Mouse (Mus musculus) neural tube, embryonic 13.5 days (tissue): ENCODE data around the gene Afdn. TPM values are rescaled to one million over a fixed set of nuclear protein-coding genes. Genes with fewer than 3 reads are reported as not detected.
A peak's percentile ranks its signal among the peaks of the same experiment; 100 is the strongest.

Source experiments
- ATAC-seq: fragments of 200-750 bp; cut with Nextera tagmentation; 2 replicates; pipeline ENCODE4 v1.8.0; 2017; ENCODE audit warnings: low read depth, mild to moderate bottlenecking, moderate TSS enrichment, moderate library complexity
- H3K27ac ChIP-seq: fragments of 300-500 bp; sonication (generic); replicated peaks from 2 replicates; pipeline ENCODE4 v1.5.1; 2015; ENCODE audit warnings: moderate library complexity, mild to moderate bottlenecking, inconsistent platforms
- H3K27me3 ChIP-seq: fragments of 300-500 bp; sonication (generic); 2 replicates; pipeline ENCODE4 v1.6.1; 2015; ENCODE audit warnings: mild to moderate bottlenecking, inconsistent platforms
- H3K36me3 ChIP-seq: fragments of 300-500 bp; sonication (generic); 2 replicates; pipeline ENCODE4 v1.6.1; 2015; ENCODE audit warnings: mild to moderate bottlenecking, inconsistent platforms
- H3K4me1 ChIP-seq: fragments of 300-500 bp; sonication (generic); replicated peaks from 2 replicates; pipeline ENCODE4 v1.6.1; 2015; ENCODE audit warnings: inconsistent platforms
- H3K4me2 ChIP-seq: fragments of 300-500 bp; sonication (generic); 2 replicates; pipeline ENCODE4 v1.6.1; 2015; ENCODE audit warnings: inconsistent platforms, mild to moderate bottlenecking, moderate library complexity
- H3K4me3 ChIP-seq: fragments of 300-500 bp; sonication (generic); 2 replicates; pipeline ENCODE4 v1.5.1; 2015; ENCODE audit warnings: mild to moderate bottlenecking, inconsistent platforms
- H3K9ac ChIP-seq: fragments of 300-500 bp; sonication (generic); 2 replicates; pipeline ENCODE4 v1.6.1; 2015; ENCODE audit warnings: moderate library complexity, mild to moderate bottlenecking, inconsistent platforms
- H3K9me3 ChIP-seq: fragments of 300-500 bp; sonication (generic); 2 replicates; pipeline ENCODE4 v1.6.1; 2016; ENCODE audit warnings: inconsistent platforms
- WGBS: fragments of 180-500 bp; shearing (Covaris S2); methylation state at CpG from one replicate; pipeline ENCODE4 v1.1.7; 2015; 5-methylcytosine and 5-hydroxymethylcytosine counted together
- polyA plus RNA-seq: library from polyadenylated mRNA; unstranded; fragments of >200 nt; fragmentation: Nextera tagmentation; extraction: Ambion mirVana; gene quantifications from 2 replicates; pipeline ENCODE4 v1.2.1, GENCODE M21; 2015

Afdn gene
- polyA plus RNA-seq, 1 experiment from 2014 or later: 127 TPM

- WGBS: 66% methylated on average over 2 of the region's 2 CpGs
- Histone ChIP-seq H3K36me3 (no peaks in the 10 kb centered on the region), H3K4me2 (no peak overlapping the region), H3K4me3 (no peak overlapping the region), H3K9me3 (no peaks in the 10 kb centered on the region), H3K27me3 (no peaks in the 10 kb centered on the region), H3K4me1 (peaks cover 28% of the 10 kb centered on the region), H3K27ac (no peak overlapping the region), H3K9ac (no peak overlapping the region)
- ATAC-seq: no peak
These were observed 19.5 kb upstream of the Afdn start for GRCm38 (mm10) chr17:13740796-13741195.

DNA sequence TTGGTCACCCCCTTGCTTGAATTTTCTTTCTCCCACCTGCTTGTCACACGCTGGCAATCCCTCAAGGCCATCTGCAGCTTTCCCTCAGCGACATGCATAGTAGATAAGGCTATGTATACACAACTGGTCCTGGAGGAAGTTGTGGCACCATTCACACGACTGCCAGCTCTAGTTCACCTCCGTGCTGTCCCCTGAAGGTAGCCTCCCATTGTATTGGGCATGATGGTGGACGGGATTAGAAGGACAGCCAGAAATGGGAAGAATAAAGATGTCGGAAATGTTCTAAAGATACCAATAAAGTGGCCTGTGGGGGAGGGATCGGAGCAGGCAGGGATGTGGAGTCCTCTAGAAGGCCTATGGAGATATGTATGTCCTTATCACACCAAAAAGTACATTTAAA is 18.7 kb upstream of the Afdn start:
- no peaks in the 10 kb centered on the region for H3K27me3 ChIP-seq
- H3K4me2 ChIP-seq: no peak overlapping the region
- H3K36me3 ChIP-seq: no peaks in the 10 kb centered on the region
- H3K27ac ChIP-seq: no peak overlapping the region
- peaks cover 28% of the 10 kb centered on the region for H3K4me1 ChIP-seq
- no peaks in the 10 kb centered on the region for H3K9me3 ChIP-seq
- 87% methylated on average over 7 of the region's 7 CpGs for WGBS
- ATAC-seq: no peak
- H3K9ac ChIP-seq: no peak overlapping the region
- H3K4me3 ChIP-seq: no peak overlapping the region

DNA sequence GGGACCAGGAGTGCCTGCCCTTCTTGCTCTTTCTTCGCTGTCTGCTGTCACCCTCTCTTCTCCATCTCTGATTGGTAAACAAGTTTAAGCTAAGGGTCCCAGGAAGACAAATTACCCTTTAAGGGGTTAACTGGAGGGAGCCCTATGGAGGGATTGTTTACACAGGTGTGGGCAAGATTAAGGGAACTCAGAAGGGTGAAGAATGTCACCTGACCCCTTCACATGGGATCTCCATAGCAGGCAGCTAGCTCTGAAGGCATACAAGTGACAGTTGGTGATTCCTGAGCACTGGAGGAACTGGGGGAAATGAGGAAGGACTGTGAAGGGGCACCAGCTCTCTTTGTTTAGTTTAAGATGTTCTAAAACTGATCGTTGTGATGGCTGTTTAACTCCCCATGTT is 18.0 kb upstream of the Afdn start:
- Histone ChIP-seq H3K27me3 (no peaks in the 10 kb centered on the region), H3K27ac (no peak overlapping the region), H3K36me3 (no peaks in the 10 kb centered on the region), H3K9me3 (no peaks in the 10 kb centered on the region), H3K9ac (no peak overlapping the region), H3K4me1 (peaks cover 26% of the 10 kb centered on the region), H3K4me3 (no peak overlapping the region), H3K4me2 (no peak overlapping the region)
- no peak for ATAC-seq
- 43% methylated on average over 2 of the region's 2 CpGs for WGBS

DNA sequence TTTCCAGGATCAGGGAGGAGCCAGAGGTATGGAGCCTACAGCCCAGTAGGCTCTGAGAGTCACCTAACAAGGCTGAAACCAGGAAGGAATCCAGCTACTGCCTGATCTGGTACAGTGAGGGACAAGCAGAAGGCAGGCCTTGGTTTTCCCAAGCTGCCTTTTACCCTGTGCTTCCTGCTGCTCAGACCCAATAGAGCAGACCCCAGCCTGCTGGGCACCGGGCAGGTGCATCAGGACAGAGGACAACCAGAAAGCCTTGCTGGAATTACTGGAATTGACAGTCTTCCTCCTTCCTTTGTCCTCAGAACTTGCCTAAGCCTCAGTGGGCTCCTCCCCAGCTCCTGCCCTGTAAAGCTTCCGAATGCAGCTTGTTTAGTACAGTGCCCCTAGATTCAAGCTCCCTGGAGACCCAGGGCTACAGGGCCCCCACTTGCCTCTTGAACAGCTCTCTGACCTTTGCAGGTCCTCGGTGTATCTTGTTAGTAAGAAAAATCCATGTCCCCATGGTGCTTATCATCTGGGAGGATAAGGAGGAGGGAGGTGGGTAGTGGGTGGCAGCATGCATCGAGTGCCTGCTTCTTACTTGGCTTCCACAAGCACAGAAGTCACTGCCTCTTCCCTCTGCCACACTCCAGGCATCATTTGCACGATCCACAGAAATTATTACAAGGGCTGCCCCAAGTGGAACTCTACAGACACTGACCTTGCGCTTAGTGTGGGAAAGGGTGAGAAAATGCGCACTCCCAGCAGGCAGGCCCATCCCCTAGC is 17.2 kb upstream of the Afdn start:
- ATAC-seq: no peak
- 43% methylated on average over 7 of the region's 7 CpGs for WGBS
- no peak overlapping the region for H3K4me3 ChIP-seq
- no peaks in the 10 kb centered on the region for H3K27me3 ChIP-seq
- peaks cover 22% of the 10 kb centered on the region for H3K4me1 ChIP-seq
- peak overlapping the region; percentile 13; the same call in 1 of the 2 replicates for H3K27ac ChIP-seq
- no peaks in the 10 kb centered on the region for H3K36me3 ChIP-seq
- 0 out of 2 replicates have a peak overlapping the region, but pooled peaks have one; percentile 26 for H3K9ac ChIP-seq
- no peak overlapping the region for H3K4me2 ChIP-seq
- no peaks in the 10 kb centered on the region for H3K9me3 ChIP-seq

DNA sequence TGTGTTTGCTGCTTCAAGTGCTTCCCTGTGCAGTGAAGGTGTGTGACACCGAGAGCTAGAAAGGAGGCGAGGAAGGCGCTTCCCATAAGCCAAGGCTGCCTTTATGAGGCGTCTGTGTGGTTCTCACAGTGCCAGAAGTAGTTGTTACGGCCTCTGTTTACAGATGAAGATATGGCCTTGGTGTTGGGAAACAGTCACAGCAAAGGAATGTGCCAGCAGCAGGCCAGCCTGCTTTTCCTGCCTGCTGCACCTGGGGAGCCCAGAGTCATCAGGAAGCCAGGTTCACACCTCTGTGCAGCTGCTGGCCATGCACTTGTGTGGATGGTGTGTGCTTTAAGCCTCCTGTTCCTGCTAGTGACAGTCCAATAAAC is 16.6 kb upstream of the Afdn start:
- peak overlapping the region; percentile 13; the same call in 1 of the 2 replicates for H3K27ac ChIP-seq
- H3K4me2 ChIP-seq: no peak overlapping the region
- no peaks in the 10 kb centered on the region for H3K36me3 ChIP-seq
- H3K9ac ChIP-seq: no peak overlapping the region
- ATAC-seq: no peak
- H3K4me1 ChIP-seq: peaks cover 22% of the 10 kb centered on the region
- WGBS: 47% methylated on average over 5 of the region's 5 CpGs
- no peaks in the 10 kb centered on the region for H3K27me3 ChIP-seq
- H3K9me3 ChIP-seq: no peaks in the 10 kb centered on the region
- no peak overlapping the region for H3K4me3 ChIP-seq

DNA sequence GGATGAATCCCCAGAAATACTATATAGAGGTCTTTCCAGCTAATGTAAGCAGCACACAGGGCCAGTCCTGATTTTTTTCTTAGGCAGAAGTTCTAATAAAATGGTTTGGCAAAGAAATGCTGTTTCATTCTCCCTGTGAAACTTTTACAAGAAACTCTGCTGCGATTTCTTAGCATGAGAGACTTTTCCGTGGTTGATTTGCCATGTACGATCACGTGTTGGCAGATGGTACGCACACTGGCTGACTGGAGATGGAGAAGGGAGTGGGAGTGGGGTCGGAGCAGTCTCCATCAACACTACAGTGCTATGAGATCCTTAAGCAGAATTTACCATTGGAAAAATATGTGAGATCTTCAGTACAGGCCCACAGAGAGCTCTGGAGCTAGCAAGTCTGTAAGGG is 16.1 kb upstream of the Afdn start:
- WGBS: 89% methylated on average over 6 of the region's 6 CpGs
- Histone ChIP-seq H3K27ac (0 out of 2 replicates have a peak overlapping the region, but pooled peaks have one; percentile 6), H3K9me3 (no peaks in the 10 kb centered on the region), H3K4me2 (no peak overlapping the region), H3K9ac (no peak overlapping the region), H3K27me3 (no peaks in the 10 kb centered on the region), H3K36me3 (no peaks in the 10 kb centered on the region), H3K4me3 (no peak overlapping the region), H3K4me1 (peaks cover 22% of the 10 kb centered on the region)
- no peak for ATAC-seq

DNA sequence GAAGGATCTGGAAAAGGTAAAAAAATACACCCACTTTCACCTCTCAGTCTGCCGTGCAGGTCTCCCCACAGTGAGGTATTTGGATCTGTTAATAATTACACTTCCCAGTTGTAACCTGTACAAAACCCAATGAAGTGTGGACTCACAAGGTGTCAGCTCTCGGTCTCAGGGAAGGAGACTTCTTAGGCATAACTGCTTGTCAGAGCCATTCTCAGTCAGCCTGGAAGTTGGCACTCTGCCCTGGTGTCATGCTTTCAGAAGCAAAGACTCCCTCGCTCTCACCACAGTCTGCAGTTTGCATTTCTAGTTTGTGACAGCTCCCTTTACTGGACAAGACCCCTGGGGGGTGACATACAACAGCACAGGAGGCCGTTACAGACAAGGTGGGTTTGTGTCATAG is 15.5 kb upstream of the Afdn start:
- no peaks in the 10 kb centered on the region for H3K36me3 ChIP-seq
- ATAC-seq: no peak
- no peak overlapping the region for H3K9ac ChIP-seq
- H3K27me3 ChIP-seq: no peaks in the 10 kb centered on the region
- no peak overlapping the region for H3K4me3 ChIP-seq
- no peak overlapping the region; the same call in 1 of the 2 replicates for H3K27ac ChIP-seq
- H3K9me3 ChIP-seq: no peaks in the 10 kb centered on the region
- 55% methylated on average over 4 of the region's 4 CpGs for WGBS
- H3K4me2 ChIP-seq: no peak overlapping the region
- H3K4me1 ChIP-seq: peaks cover 22% of the 10 kb centered on the region

DNA sequence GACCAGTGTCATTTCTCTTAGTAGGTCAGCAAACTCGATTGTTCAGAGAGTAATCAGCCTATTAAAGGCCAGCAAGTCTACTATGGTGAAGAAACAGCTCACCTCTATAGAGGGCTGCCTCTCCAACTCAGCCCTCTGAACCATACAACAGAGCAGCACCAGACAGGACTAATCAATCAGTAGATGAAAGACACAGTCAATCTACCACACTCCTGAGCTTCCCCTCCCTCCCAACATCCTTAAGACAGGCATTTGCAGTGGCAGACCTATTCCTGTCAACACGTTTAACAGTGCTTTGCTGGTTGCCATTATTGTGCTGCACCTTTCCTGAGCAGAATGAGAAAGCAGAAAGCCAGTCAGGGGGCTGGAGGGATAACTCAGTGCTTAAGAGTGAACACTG is 15.0 kb upstream of the Afdn start:
- WGBS: 36% methylated on average over 2 of the region's 2 CpGs
- no peak for ATAC-seq
- no peaks in the 10 kb centered on the region for H3K27me3 ChIP-seq
- no peaks in the 10 kb centered on the region for H3K36me3 ChIP-seq
- no peak overlapping the region for H3K9ac ChIP-seq
- H3K27ac ChIP-seq: no peak overlapping the region; the same call in 1 of the 2 replicates
- H3K9me3 ChIP-seq: no peaks in the 10 kb centered on the region
- no peak overlapping the region for H3K4me2 ChIP-seq
- H3K4me3 ChIP-seq: no peak overlapping the region
- peaks cover 23% of the 10 kb centered on the region for H3K4me1 ChIP-seq

DNA sequence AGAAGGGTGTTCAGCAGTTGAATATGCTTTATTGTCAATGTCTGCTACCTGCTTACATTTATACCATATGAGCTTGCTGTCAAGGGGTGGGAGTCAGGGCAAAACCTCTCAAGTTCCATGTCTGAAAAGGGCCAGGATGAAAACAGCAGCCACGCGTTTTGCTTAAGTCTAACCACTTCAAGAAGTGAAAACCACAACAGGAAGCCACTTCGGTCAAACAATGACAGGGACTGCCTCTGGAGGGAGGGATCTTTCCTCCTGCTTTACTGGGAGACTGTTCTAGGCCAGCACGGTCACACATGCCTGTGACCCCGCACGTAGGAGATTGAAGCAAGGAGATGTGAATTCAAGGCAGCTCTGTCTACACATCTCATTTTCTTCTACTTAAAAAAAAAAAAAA is 14.0 kb upstream of the Afdn start:
- no peak overlapping the region for H3K4me3 ChIP-seq
- no peaks in the 10 kb centered on the region for H3K9me3 ChIP-seq
- no peak overlapping the region for H3K27ac ChIP-seq
- no peak for ATAC-seq
- H3K36me3 ChIP-seq: no peaks in the 10 kb centered on the region
- WGBS: 76% methylated on average over 6 of the region's 6 CpGs
- H3K27me3 ChIP-seq: no peaks in the 10 kb centered on the region
- H3K9ac ChIP-seq: no peak overlapping the region
- H3K4me1 ChIP-seq: peaks cover 25% of the 10 kb centered on the region
- H3K4me2 ChIP-seq: no peak overlapping the region

- Histone ChIP-seq H3K27me3 (no peaks in the 10 kb centered on the region), H3K9ac (no peak overlapping the region), H3K4me3 (no peak overlapping the region), H3K36me3 (no peaks in the 10 kb centered on the region), H3K4me1 (peaks cover 25% of the 10 kb centered on the region), H3K9me3 (no peaks in the 10 kb centered on the region), H3K4me2 (no peak overlapping the region), H3K27ac (no peak overlapping the region)
- 87% methylated on average over 9 of the region's 9 CpGs for WGBS
- no peak for ATAC-seq
These were observed 12.7 kb upstream of the Afdn start for GRCm38 (mm10) chr17:13747681-13748080.

DNA sequence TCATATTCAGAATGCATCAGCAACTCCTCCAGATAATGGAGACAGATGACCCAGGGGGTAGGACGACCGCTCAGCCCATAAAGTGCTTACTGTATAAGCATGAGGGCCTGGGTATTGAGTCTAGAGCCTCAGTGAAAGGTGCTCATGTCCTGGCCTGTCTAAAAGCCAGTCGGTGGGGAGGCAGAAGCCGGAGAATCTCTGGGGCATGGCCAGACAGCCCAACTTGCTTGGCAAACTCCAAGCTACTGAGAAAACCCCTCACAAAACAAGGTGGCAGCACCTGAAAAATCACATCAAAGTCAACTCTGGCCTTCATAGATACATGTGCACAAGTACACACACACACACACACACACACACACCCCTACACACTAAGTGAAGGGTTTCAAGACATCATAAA is 11.3 kb upstream of the Afdn start:
- Histone ChIP-seq H3K4me2 (no peak overlapping the region), H3K27me3 (no peaks in the 10 kb centered on the region), H3K4me3 (no peak overlapping the region), H3K9ac (no peak overlapping the region), H3K27ac (no peak overlapping the region), H3K9me3 (no peaks in the 10 kb centered on the region), H3K4me1 (peaks cover 14% of the 10 kb centered on the region), H3K36me3 (no peaks in the 10 kb centered on the region)
- 93% methylated on average over 4 of the region's 4 CpGs for WGBS
- ATAC-seq: no peak

DNA sequence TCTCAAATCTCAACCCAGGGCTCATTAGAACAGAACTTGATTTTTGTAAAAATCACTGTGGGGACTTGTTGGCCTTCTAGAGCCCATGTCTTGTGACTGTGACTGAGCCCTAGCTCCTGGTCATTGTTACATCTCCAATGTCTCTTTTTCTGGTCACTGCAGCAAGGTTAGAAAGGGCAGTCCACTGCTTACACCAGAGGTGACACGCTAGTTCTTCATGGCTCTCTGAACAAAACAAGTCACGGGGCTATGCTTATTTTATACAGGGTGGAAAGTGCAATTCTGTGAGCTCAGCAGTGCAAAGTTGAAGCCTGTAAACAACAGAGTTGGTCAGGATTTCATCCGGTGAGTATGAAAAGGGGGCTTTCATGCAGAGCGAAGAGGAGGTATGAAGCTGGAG is 6.4 kb upstream of the Afdn start:
- ATAC-seq: no peak
- no peaks in the 10 kb centered on the region for H3K27me3 ChIP-seq
- no peak overlapping the region for H3K27ac ChIP-seq
- no peaks in the 10 kb centered on the region for H3K9me3 ChIP-seq
- no peak overlapping the region for H3K4me3 ChIP-seq
- H3K4me2 ChIP-seq: no peak overlapping the region
- H3K4me1 ChIP-seq: peaks cover 23% of the 10 kb centered on the region
- 78% methylated on average over 4 of the region's 4 CpGs for WGBS
- no peak overlapping the region for H3K9ac ChIP-seq
- H3K36me3 ChIP-seq: no peaks in the 10 kb centered on the region

DNA sequence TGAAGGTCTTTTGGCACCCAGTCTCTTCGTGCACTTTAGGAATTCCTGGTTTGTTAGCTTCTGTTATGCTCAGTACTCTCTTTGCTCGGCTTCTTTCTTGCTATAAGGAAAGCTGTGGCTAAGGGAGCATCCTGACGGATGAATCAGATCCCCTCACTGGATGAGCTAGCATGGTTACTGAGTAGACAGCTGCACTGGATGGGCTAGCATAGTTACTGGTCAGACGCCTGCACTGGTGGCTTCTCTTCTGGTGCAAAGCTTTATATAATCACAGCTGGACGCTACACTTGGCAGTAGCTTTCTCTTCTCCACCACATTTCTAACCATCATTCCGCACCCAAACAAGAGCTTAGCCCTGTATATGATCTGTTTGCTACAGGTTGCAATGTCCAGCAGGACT is 5.4 kb upstream of the Afdn start:
- Histone ChIP-seq H3K36me3 (no peaks in the 10 kb centered on the region), H3K27ac (no peak overlapping the region), H3K4me3 (no peak overlapping the region), H3K4me1 (peaks cover 26% of the 10 kb centered on the region), H3K27me3 (no peaks in the 10 kb centered on the region), H3K4me2 (no peak overlapping the region), H3K9ac (no peak overlapping the region), H3K9me3 (no peaks in the 10 kb centered on the region)
- ATAC-seq: no peak
- 79% methylated on average over 6 of the region's 6 CpGs for WGBS
